Comparison of ENCODE assay signal across 8 mouse cellular contexts in the genomic region with DNA sequence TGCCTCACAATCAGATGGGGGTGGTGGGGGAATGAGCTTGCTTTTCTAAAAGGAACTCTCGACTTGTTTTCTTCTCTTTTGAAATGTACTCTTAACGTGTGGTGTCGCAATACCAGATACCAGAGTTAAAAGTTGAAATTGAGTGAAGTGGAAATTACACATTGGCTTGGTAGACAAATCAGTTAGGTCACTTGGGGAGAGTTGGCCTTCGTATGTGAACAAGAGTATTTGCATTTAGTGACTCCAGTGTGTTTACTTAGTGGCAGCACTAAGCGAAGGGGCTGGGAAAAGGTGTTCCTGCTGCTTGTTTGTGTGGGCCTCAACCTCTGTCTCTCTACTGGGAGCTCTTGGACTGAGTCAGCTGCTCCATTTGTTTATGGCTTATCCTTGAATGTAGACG. TPM values are rescaled to one million over a fixed set of nuclear protein-coding genes. Genes with fewer than 3 reads are reported as not detected.
DNase-seq lines count a peak whose midpoint lies in the region; ATAC-seq lines count a peak whose summit lies in the region.

No protein-coding gene starts in this region.

- H3K9me3 ChIP-seq in hindbrain, embryonic 14.5 days (ENCODE audit: control insufficient read depth, low read length): no peaks in the 10 kb centered on the region

- H3K4me2 ChIP-seq in hindbrain, embryonic 14.5 days (replicated peaks): peak overlapping the region; percentile 74

- peaks cover 6% of the 10 kb centered on the region; the same call in 1 of the 2 replicates for H3K4me1 ChIP-seq in brown adipose tissue, adult 24 weeks (ENCODE audit: control insufficient read depth, insufficient read depth, insufficient read length, low read length)
- peaks cover 9% of the 10 kb centered on the region for H3K4me1 ChIP-seq in hindbrain, embryonic 14.5 days (replicated peaks; ENCODE audit: control insufficient read depth, insufficient read depth, low read length)

- no peaks in the 10 kb centered on the region for H3K27me3 ChIP-seq in hindbrain, embryonic 14.5 days (ENCODE audit: control insufficient read depth, insufficient read depth, low read length)

- no peaks in the 10 kb centered on the region for H3K36me3 ChIP-seq in hindbrain, embryonic 14.5 days (replicated peaks; ENCODE audit: control insufficient read depth, insufficient read depth)

- H3K27ac ChIP-seq in brown adipose tissue, adult 24 weeks (replicated peaks; ENCODE audit: low read depth, low read length): peak overlapping the region; percentile 63; the same call in 1 of the 2 replicates
- no peak overlapping the region for H3K27ac ChIP-seq in hindbrain, embryonic 14.5 days

- ATAC-seq in hindbrain, embryonic 14.5 days (ENCODE audit: low FRiP score): no peak
- ATAC-seq in activated CD4-positive, CD25-positive, alpha-beta regulatory T cell, adult 4 months: no peak

- peak overlapping the region; percentile 88 for H3K9ac ChIP-seq in hindbrain, embryonic 14.5 days

- DNase-seq in heart, adult 11 months: peak; percentile 83
- no peak for DNase-seq in heart, adult 9 months (ENCODE audit: low spot score in 2 of 2)
- no peak for DNase-seq in hindbrain, embryonic 14.5 days (ENCODE audit: low spot score)
- DNase-seq in lung, postnatal 25 days (ENCODE audit: low spot score): peak; percentile 85
- DNase-seq in layer of hippocampus, postnatal 36 days: no peak
- DNase-seq in ovary, postnatal 14 days (ENCODE audit: low spot score): no peak

- 37% methylated on average over 6 of the region's 6 CpGs for WGBS in hindbrain, embryonic 14.5 days

- peak overlapping the region; percentile 86 for H3K4me3 ChIP-seq in brown adipose tissue, adult 24 weeks (ENCODE audit: insufficient read depth, low read depth, low read length)
- H3K4me3 ChIP-seq in hindbrain, embryonic 14.5 days (replicated peaks; ENCODE audit: low read length): peak overlapping the region; percentile 83

RNA-seq across cellular contexts. Expression of a gene that starts 1.0 kb away (rescaled TPM):
- 15.1 and 17.8 TPM in 2 replicates for polyA plus RNA-seq in brown adipose tissue, adult 24 weeks (2012; ENCODE audit: insufficient read depth, insufficient read length, missing spikeins)
- polyA plus RNA-seq in hindbrain, embryonic 14.5 days (2014; fragmentation: Nextera tagmentation; extraction: Ambion mirVana): 33.1 and 38.1 TPM in 2 replicates
- total RNA-seq in layer of hippocampus, postnatal 36 days (2021): 10 to 100 TPM; 36.5 to 39.2 TPM
- polyA plus RNA-seq in activated CD4-positive, CD25-positive, alpha-beta regulatory T cell, adult 4 months (2017; shearing (Covaris generic)): 10 to 100 TPM; 12.0 to 17.4 TPM

RNA-seq across cellular contexts. Expression of a gene that starts 29.0 kb away (rescaled TPM):
- 1.9 and 2.8 TPM in 2 replicates for polyA plus RNA-seq in brown adipose tissue, adult 24 weeks (2012; ENCODE audit: insufficient read depth, insufficient read length, missing spikeins)
- polyA plus RNA-seq in hindbrain, embryonic 14.5 days (2014; fragmentation: Nextera tagmentation; extraction: Ambion mirVana): 8.7 and 11.5 TPM in 2 replicates
- total RNA-seq in layer of hippocampus, postnatal 36 days (2021): 1 to 10 TPM; 2.2 to 2.6 TPM
- under 1 TPM; 0.42 to 0.62 TPM for polyA plus RNA-seq in activated CD4-positive, CD25-positive, alpha-beta regulatory T cell, adult 4 months (2017; shearing (Covaris generic))

RNA-seq across cellular contexts. Expression of a gene that starts 38.5 kb away (rescaled TPM):
- 5.1 TPM in 2 replicates for polyA plus RNA-seq in brown adipose tissue, adult 24 weeks (2012; ENCODE audit: insufficient read depth, insufficient read length, missing spikeins)
- polyA plus RNA-seq in hindbrain, embryonic 14.5 days (2014; fragmentation: Nextera tagmentation; extraction: Ambion mirVana): 15.2 and 17.4 TPM in 2 replicates
- 1 to 10 TPM; 8.2 to 9.0 TPM for total RNA-seq in layer of hippocampus, postnatal 36 days (2021)
- polyA plus RNA-seq in activated CD4-positive, CD25-positive, alpha-beta regulatory T cell, adult 4 months (2017; shearing (Covaris generic)): 10 to 100 TPM; 54.2 to 64.6 TPM

RNA-seq across cellular contexts. Expression of a gene that starts 38.5 kb away (rescaled TPM):
- 2.0 TPM in 2 replicates for polyA plus RNA-seq in brown adipose tissue, adult 24 weeks (2012; ENCODE audit: insufficient read depth, insufficient read length, missing spikeins)
- polyA plus RNA-seq in hindbrain, embryonic 14.5 days (2014; fragmentation: Nextera tagmentation; extraction: Ambion mirVana): 1.2 and 2.0 TPM in 2 replicates
- total RNA-seq in layer of hippocampus, postnatal 36 days (2021): 1 to 10 TPM; 1.0 TPM
- 10 to 100 TPM; 17.7 to 24.2 TPM for polyA plus RNA-seq in activated CD4-positive, CD25-positive, alpha-beta regulatory T cell, adult 4 months (2017; shearing (Covaris generic))

RNA-seq across cellular contexts. Expression of a gene that starts 43.7 kb away (rescaled TPM):
- polyA plus RNA-seq in brown adipose tissue, adult 24 weeks (2012; ENCODE audit: insufficient read depth, insufficient read length, missing spikeins): 5.0 and 6.9 TPM in 2 replicates
- 0.63 and 0.79 TPM in 2 replicates for polyA plus RNA-seq in hindbrain, embryonic 14.5 days (2014; fragmentation: Nextera tagmentation; extraction: Ambion mirVana)
- 1 to 10 TPM; 4.9 to 7.0 TPM for total RNA-seq in layer of hippocampus, postnatal 36 days (2021)
- under 1 TPM; 0.31 to 0.37 TPM for polyA plus RNA-seq in activated CD4-positive, CD25-positive, alpha-beta regulatory T cell, adult 4 months (2017; shearing (Covaris generic))

Comparison
In these comparisons a context has a peak if more than half of its experiments do, and no peak if none do; other contexts are left out.
1. DNase-seq: peak in heart, adult 11 months (single experiment) and lung, postnatal 25 days (single experiment); none in heart, adult 9 months (0 of 2), hindbrain, embryonic 14.5 days (single experiment), layer of hippocampus, postnatal 36 days (0 of 2) and ovary, postnatal 14 days (single experiment).